Mouse (Mus musculus) ES-E14 (cell line): ENCODE measurements at regions not wholly inside any gene's neighbourhood (a gene's known extent, or its start where the extent isn't known, plus 50 kb on each side); places are given as distances from the start of the nearest gene placed in this dataset.

Experiments
- ZC3H11A ChIP-seq: IDR thresholded peaks from 2 replicates; pipeline ENCODE4 v1.6.1; 2012; ENCODE audit warnings: low read depth, mild to moderate bottlenecking, inconsistent platforms, low read length, borderline replicate concordance
- ZNF384 ChIP-seq: IDR thresholded peaks from 2 replicates; pipeline ENCODE4 v1.6.1; 2012; ENCODE audit warnings: low read depth, low read length, inconsistent platforms

DNA sequence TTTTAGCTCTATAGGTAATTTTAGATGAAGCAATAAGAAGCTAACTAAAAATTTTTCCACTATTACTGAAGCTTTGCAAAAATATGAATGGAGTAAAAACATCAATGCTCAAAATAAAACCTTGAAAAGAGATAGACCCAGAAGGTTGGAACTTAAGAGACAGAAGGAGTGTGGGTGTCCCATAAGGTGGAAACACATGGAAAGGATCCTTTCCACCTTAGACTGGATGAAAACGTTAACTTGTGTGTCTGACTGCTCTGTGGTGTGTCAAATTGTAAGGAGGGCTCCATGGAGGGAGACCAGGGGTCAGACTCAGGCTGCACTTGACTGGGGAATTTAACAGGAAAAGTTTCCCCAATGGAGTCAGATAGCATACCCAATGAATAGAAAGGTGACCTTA is 244.9 kb upstream of the Ano5 start:
- TF ChIP-seq ZNF384 (no peak), ZC3H11A (no peak)
